Mouse (Mus musculus) forelimb bud, embryonic 11.5 days (tissue): ENCODE data around the gene Supt6.

Experiments used
- DNase-seq: peaks from one replicate; pipeline ENCODE4 v3.0.0-alpha.2; 2012; ENCODE audit warnings: low read depth, low spot score

Gene Supt6

GRCm38 (mm10) chr11:78167257-78167959, 78.4 kb downstream of the Supt6 start:
- DNase-seq, result no peak

DNA sequence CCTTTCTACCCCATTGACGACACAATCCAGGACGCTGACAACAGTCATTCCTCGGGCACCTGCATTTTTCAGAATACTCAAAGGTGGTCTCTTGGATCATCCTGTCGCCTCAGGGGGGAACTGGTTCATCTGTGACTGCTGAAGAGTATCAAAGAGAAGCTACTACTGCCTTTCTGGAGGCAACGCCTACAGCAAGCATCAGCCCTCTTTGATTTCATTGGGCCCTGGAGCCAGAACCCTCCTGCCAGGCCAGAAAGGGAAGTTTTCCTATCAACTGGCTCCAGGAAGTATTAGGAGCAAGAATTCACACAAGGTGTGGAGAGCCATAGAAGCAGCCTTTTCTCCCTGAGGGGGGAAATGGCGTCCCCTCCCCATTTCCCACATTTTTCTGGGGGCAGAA, 79.1 kb downstream of the Supt6 start:
- no peak for DNase-seq

DNA sequence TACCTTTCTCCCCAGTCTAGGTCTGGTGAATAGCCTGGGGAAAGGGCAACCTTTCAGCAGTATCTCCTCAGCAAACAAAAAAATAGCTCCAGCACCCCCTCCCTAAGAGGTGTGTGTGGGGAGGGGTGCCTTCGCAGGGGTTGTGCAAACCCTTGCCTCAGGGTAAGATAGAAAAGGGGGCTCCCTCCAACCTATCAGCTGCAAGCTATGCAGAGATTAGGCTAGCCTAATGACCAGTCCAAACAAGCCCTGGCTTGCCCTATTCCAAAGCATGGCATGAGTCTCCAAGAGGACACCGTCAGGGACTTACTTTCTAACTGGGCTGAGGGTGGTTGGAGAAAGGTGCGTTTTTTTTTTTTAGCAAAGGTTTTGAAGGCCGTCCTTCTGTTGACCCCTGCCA, 79.6 kb downstream of the Supt6 start:
- no peak for DNase-seq

DNA sequence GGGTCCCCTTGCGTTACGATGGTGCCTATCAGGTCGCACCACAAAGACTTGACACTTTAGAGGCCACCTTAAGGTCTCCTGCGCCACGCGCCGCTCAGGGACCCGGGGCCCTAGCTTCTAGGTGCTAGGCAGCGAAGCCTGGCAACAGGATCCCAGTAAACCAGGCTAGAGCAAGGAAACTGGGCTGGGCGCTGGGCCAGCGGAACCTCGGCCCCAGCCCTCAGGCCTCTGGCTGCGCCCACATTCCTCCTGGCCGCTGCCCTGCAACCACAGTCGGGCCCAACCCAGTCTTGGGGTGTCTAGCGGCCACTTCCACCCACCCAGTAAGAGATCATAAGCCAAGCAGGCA, 80.1 kb downstream of the Supt6 start:
- DNase-seq, result no peak

GRCm38 (mm10) chr11:78164924-78165760, 80.6 kb downstream of the Supt6 start, which contains the start of gene Traf4:
Gene Traf4 (minus strand): TSS chr11:78165589.
- DNase-seq, result peak; percentile 87

GRCm38 (mm10) chr11:78164604-78164923, 81.2 kb downstream of the Supt6 start:
- no peak for DNase-seq

- peak; percentile 88 for DNase-seq
These were observed 81.8 kb downstream of the Supt6 start for GRCm38 (mm10) chr11:78163681-78164603.

GRCm38 (mm10) chr11:78163045-78163444, 82.7 kb downstream of the Supt6 start:
- DNase-seq, result no peak

GRCm38 (mm10) chr11:78162504-78162903, 83.3 kb downstream of the Supt6 start:
- DNase-seq, result no peak

- no peak for DNase-seq
These were observed 83.8 kb downstream of the Supt6 start for GRCm38 (mm10) chr11:78161968-78162367.

- no peak for DNase-seq
These were observed 84.6 kb downstream of the Supt6 start for GRCm38 (mm10) chr11:78161169-78161568.

DNA sequence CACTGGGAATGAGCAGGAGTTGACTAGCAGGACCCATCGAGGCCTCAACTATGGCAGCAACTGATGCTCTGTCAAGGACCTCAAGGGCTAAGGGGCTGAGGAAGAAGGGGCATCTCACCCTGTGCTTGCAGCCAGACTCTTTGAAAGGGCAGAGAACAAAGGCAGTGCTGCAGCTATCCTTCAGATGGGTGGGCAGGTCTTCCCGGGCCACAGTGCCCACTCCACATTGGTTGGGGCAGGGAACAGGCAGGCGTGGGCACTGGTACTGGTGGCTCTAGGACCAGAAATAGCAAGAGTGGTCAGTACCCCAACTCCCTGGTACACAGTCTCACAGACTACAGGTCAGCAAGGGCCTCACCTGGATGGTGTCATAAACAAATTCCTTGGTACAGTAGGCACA, 85.1 kb downstream of the Supt6 start:
- no peak for DNase-seq

GRCm38 (mm10) chr11:78160171-78160570, 85.6 kb downstream of the Supt6 start:
- no peak for DNase-seq

DNA sequence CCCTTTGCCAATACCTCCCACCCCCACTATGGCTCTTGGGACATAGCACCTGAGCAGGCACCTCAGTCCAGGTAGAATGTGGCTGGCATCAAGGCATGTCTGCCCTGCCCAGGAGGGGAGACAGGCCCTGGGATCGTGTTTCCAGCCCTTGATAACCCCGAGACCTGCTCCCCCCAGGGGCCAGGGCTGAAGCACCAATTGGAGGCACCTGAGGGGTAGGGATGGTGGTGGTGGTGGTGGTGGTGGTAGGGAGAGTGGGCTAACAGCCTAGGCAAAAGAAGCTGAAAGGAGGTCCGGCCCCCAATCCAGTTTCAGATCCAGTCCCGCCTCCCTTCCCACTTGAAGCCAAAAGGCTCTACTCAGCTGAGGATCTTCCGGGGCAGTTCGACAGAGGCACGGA, 86.2 kb downstream of the Supt6 start:
- no peak for DNase-seq

DNA sequence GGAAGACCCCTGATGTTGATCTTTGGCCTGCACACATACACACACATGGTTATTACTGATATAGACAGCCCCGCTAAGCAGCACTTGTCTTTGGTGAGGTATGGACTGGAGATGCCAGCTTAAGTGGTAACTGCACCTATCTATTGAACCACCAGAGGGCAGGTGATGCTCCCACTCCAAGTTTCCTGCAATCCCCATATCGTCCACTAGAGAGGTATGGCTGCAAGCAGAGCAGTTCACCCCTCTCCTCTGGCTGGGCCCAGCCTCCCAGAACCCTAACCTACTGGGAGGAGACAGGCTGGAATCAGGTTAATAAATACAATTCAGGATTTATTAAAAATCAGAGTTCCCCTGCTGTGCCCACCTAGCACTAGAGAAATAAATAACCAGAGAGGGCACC, 86.7 kb downstream of the Supt6 start:
- DNase-seq, result peak; percentile 91
